8 mouse cellular contexts compared by ENCODE assay signal in the genomic region with DNA sequence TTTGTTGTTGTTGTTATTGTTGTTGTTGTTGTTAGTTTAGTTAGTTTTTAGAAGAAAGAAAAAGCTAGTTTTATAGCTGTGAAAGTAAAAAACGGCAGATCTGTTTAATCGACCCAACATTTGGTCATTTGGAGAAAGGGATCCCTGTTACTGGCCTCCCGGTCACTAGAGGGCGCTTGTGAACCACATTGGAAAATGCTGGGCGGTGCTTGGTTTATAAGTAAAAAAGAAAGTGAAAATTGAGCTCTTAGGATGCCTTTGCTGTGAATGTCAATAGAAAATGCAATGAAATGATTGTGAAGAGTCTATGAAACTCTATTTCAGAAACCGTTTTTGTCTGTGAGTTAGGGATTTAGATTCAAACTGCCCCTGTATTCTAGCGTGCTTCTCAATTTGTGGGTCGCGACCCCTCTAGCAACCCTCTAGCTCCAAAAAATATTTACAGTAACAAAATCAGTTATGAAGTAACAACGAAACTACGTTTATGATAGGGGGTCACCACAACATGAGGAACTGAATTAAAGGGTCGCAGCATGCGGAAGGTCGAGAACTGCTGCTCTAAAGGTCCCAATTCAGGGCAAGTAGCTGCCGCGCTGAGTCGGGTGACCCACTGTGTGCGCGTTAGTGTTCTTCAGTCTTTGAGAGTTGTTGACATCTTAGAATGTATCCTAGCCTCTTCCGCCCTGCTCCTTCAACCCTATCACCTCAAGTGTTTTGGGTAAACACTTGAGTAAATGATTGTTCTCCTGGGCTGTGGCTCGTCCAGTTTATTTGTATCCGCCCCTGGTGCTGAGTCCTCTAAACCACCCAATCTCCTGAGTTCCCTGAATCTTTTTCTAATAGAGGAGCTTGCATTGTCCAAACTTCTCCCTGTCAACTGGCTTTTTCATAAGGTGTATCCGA. TPM values are rescaled to one million over a fixed set of nuclear protein-coding genes. Genes with fewer than 3 reads are reported as not detected.
DNase-seq lines count a peak whose midpoint lies in the region; ATAC-seq and TF ChIP-seq lines count a peak whose summit lies in the region.

No protein-coding gene starts in this region.

- TF ChIP-seq CTCF in gastrocnemius, adult 2 months (IDR thresholded peaks at IDR 0.05), result peak; percentile 91

- ATAC-seq in activated CD4-positive, CD25-positive, alpha-beta regulatory T cell, adult 4 months, result peak; percentile 82
- peak; percentile 85 for ATAC-seq in megakaryocyte-erythroid progenitor cell, adult 5-6 weeks (replicated peaks; ENCODE audit: low FRiP score, low TSS enrichment, poor library complexity, severe bottlenecking)
- ATAC-seq in erythroid progenitor cell, adult 5-6 weeks (replicated peaks; ENCODE audit: low FRiP score, poor library complexity, severe bottlenecking), result no peak

- DNase-seq in cerebellum, postnatal 14 days, result peak; percentile 84 to 91
- DNase-seq in gastrocnemius, adult 2 months, result peak; percentile 75
- peak; percentile 76 for DNase-seq in induced T-regulatory cell, adult 2 months (ENCODE audit: low read depth)
- DNase-seq in left cerebral cortex, postnatal 25 days (ENCODE audit: low spot score in 2 of 2), result peak; percentile 75 to 84
- DNase-seq in right cerebral cortex, postnatal 25 days, result peak; percentile 69

- H3K4me3 ChIP-seq in gastrocnemius, adult 2 months, result peak overlapping the region; percentile 72

- H3K27ac ChIP-seq in gastrocnemius, adult 2 months, result peak overlapping the region; percentile 65

- intact Hi-C loops in gastrocnemius, adult 2 months (cut with DNase I), result loop anchor here (2.0 to 5.0 kb wide), 3 partner anchors 441 to 656 kb away; no protein-coding TSS in a partner anchor
- intact Hi-C loops in left cerebral cortex, postnatal 25 days (cut with DNase I), result loop anchor here (2.0 to 5.0 kb wide), 2 partner anchors 486 to 636 kb away; partner anchors contain the start of gene Il12a

RNA-seq across cellular contexts. Expression of gene Schip1, which starts 8.0 kb away (rescaled TPM):
- under 1 TPM in 1 of 2 experiments, not detected in 1; 0.22 TPM for polyA plus RNA-seq in activated CD4-positive, CD25-positive, alpha-beta regulatory T cell, adult 4 months (2017; shearing (Covaris generic))
- 100 to 1,000 TPM; 124 to 144 TPM for total RNA-seq in gastrocnemius, adult 2 months (2021)
- 100 to 1,000 TPM; 277 to 334 TPM for total RNA-seq in left cerebral cortex, postnatal 25 days (2021)
- 1.4 and 2.6 TPM in 2 replicates for total RNA-seq in megakaryocyte-erythroid progenitor cell, adult 5-6 weeks (2014; fragmentation: Nextera tagmentation)
- 2.6 TPM in 2 replicates for total RNA-seq in megakaryocyte-erythroid progenitor cell, adult 5-6 weeks (2017)
- total RNA-seq in erythroid progenitor cell, adult 5-6 weeks (2015; ENCODE audit: low replicate concordance), result 1.1 and 3.4 TPM in 2 replicates
- 1.7 and 2.0 TPM in 2 replicates for total RNA-seq in erythroid progenitor cell, adult 5-6 weeks (2017; ENCODE audit: low replicate concordance)

Comparison
In these comparisons a context has a peak if more than half of its experiments do, and no peak if none do; other contexts are left out.
1. RNA of gene Schip1, which starts 8.0 kb away (total RNA-seq): 277 to 334 TPM in left cerebral cortex, postnatal 25 days and 124 to 144 TPM in gastrocnemius, adult 2 months; 1.1 to 3.4 TPM in erythroid progenitor cell, adult 5-6 weeks and 1.4 to 2.6 TPM in megakaryocyte-erythroid progenitor cell, adult 5-6 weeks; every median in the first group is over 10 times any median in the second.
2. Peak in every context shown above with its lines, with median percentiles within 50 percentile points of each other: DNase-seq.